Mouse (Mus musculus): ENCODE measurements at regions not wholly inside any gene's neighbourhood (a gene's known extent, or its start where the extent isn't known, plus 50 kb on each side); places are given as distances from the start of the nearest gene placed in this dataset.

DNA sequence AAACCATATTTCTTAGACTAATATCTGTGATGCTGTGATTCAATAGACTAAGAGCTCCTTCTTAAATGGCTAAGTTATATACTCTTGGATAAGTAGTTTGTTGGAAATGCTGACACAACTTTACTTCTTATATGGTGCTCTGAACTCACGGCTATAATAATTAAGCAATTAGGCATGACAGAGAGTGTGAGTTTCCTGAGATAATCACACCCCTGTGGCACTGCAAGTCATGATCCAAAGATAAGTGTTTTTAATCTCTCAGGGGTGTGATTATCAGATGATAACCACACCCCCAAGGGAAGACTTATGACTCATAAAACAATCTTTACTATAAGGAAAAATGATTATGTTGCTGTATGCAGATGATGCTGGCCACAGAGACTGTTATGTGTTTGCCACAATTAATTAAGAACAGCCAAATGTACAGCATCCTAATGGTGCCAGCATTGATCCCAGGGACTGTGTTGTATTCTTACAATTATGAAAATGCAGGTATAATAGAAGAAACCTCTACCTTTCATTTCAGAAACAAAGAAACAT is 234.3 kb downstream of the Anxa1 start:
- no peak for TF ChIP-seq CTCF (IDR thresholded peaks at IDR 0.05; ENCODE audit: low read depth)
- WGBS, result 86% methylated on average over 1 of the region's 1 CpGs
- no peak for DNase-seq
- H3K27ac ChIP-seq (ENCODE audit: low read depth), result no peak overlapping the region
- H3K4me1 ChIP-seq (ENCODE audit: insufficient read depth), result no peaks in the 10 kb centered on the region
- no peak for ATAC-seq (ENCODE audit: insufficient read depth)
- H3K36me3 ChIP-seq (ENCODE audit: insufficient read depth), result no peaks in the 10 kb centered on the region
- H3K9ac ChIP-seq, result no peak overlapping the region
- H3K4me2 ChIP-seq, result no peak overlapping the region
- H3K4me3 ChIP-seq (ENCODE audit: low read depth, low read length), result no peak overlapping the region
- H3K9me3 ChIP-seq (ENCODE audit: low read depth, low read length), result no peaks in the 10 kb centered on the region
- H3K27me3 ChIP-seq (ENCODE audit: insufficient read depth, low read length), result no peaks in the 10 kb centered on the region

- 92% methylated on average over 12 of the region's 12 CpGs for WGBS
Measured at GRCm38 (mm10) chr19:20139506-20139905, 251.2 kb downstream of the Anxa1 start.

GRCm38 (mm10) chr19:20123546-20124195 is 267.1 kb downstream of the Anxa1 start:
- H3K4me1 ChIP-seq (ENCODE audit: insufficient read depth), result no peaks in the 10 kb centered on the region
- H3K27ac ChIP-seq (ENCODE audit: low read depth), result no peak overlapping the region
- TF ChIP-seq CTCF (IDR thresholded peaks at IDR 0.05; ENCODE audit: low read depth), result no peak
- H3K9ac ChIP-seq, result no peak overlapping the region
- H3K9me3 ChIP-seq (ENCODE audit: low read depth, low read length), result no peaks in the 10 kb centered on the region
- no peak for ATAC-seq (ENCODE audit: insufficient read depth)
- 88% methylated on average over 2 of the region's 2 CpGs for WGBS
- no peaks in the 10 kb centered on the region for H3K36me3 ChIP-seq (ENCODE audit: insufficient read depth)
- no peak overlapping the region for H3K4me3 ChIP-seq (ENCODE audit: low read depth, low read length)
- H3K27me3 ChIP-seq (ENCODE audit: insufficient read depth, low read length), result no peaks in the 10 kb centered on the region
- no peak for DNase-seq
- no peak overlapping the region for H3K4me2 ChIP-seq

More at GRCm38 (mm10) chr19:20139506-20139905, 251.2 kb downstream of the Anxa1 start:
- Histone ChIP-seq H3K4me3 (ENCODE audit: low read depth, low read length) (no peak overlapping the region), H3K27me3 (ENCODE audit: insufficient read depth, low read length) (no peaks in the 10 kb centered on the region), H3K9me3 (ENCODE audit: low read depth, low read length) (no peaks in the 10 kb centered on the region), H3K4me1 (ENCODE audit: insufficient read depth) (no peaks in the 10 kb centered on the region), H3K4me2 (no peak overlapping the region), H3K36me3 (ENCODE audit: insufficient read depth) (no peaks in the 10 kb centered on the region), H3K27ac (ENCODE audit: low read depth) (no peak overlapping the region), H3K9ac (no peak overlapping the region)
- ATAC-seq (ENCODE audit: insufficient read depth), result no peak
- no peak for DNase-seq
- TF ChIP-seq CTCF (IDR thresholded peaks at IDR 0.05; ENCODE audit: low read depth), result no peak

DNA sequence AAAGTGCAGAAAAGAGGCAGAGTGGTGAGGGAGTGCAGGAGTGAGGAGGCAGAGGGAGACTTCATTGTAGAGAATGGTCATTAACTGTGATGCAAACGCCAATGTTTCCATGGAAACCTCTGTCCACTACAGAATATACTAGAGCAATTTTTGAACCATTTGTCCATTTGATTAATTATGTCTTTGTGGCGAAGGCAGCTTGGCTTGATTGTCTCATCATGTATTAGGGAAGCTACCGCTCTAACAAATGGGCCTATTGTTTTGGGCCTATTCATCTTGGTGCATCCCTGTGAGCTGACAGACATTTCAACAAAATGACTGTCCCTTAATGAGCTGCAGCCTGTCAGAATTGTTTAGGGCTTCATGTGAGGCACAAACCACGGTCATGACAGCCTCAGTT is 268.3 kb downstream of the Anxa1 start:
- DNase-seq (peak; percentile 29), ATAC-seq (ENCODE audit: insufficient read depth) (no peak)
- H3K9me3 ChIP-seq (ENCODE audit: low read depth, low read length), result no peaks in the 10 kb centered on the region
- no peak overlapping the region for H3K27ac ChIP-seq (ENCODE audit: low read depth)
- no peak overlapping the region for H3K9ac ChIP-seq
- TF ChIP-seq CTCF (IDR thresholded peaks at IDR 0.05; ENCODE audit: low read depth), result no peak
- H3K36me3 ChIP-seq (ENCODE audit: insufficient read depth), result no peaks in the 10 kb centered on the region
- no peaks in the 10 kb centered on the region for H3K27me3 ChIP-seq (ENCODE audit: insufficient read depth, low read length)
- 35% methylated on average over 4 of the region's 4 CpGs for WGBS
- H3K4me2 ChIP-seq, result no peak overlapping the region
- H3K4me1 ChIP-seq (ENCODE audit: insufficient read depth), result no peaks in the 10 kb centered on the region
- H3K4me3 ChIP-seq (ENCODE audit: low read depth, low read length), result no peak overlapping the region

- H3K4me3 ChIP-seq (ENCODE audit: low read depth, low read length), result no peak overlapping the region
- no peaks in the 10 kb centered on the region for H3K36me3 ChIP-seq (ENCODE audit: insufficient read depth)
- DNase-seq, result no peak
- H3K27me3 ChIP-seq (ENCODE audit: insufficient read depth, low read length), result no peaks in the 10 kb centered on the region
- WGBS, result 78% methylated on average over 3 of the region's 3 CpGs
- no peak overlapping the region for H3K4me2 ChIP-seq
- H3K27ac ChIP-seq (ENCODE audit: low read depth), result no peak overlapping the region
- no peak for ATAC-seq (ENCODE audit: insufficient read depth)
- no peak overlapping the region for H3K9ac ChIP-seq
- no peaks in the 10 kb centered on the region for H3K4me1 ChIP-seq (ENCODE audit: insufficient read depth)
- H3K9me3 ChIP-seq (ENCODE audit: low read depth, low read length), result no peaks in the 10 kb centered on the region
- no peak for TF ChIP-seq CTCF (IDR thresholded peaks at IDR 0.05; ENCODE audit: low read depth)
Measured at GRCm38 (mm10) chr19:20114237-20114636, 276.5 kb downstream of the Anxa1 start.

Data from lung, embryonic 14.5 days (tissue).